ENCODE assay signal across 8 mouse cellular contexts in the genomic region with DNA sequence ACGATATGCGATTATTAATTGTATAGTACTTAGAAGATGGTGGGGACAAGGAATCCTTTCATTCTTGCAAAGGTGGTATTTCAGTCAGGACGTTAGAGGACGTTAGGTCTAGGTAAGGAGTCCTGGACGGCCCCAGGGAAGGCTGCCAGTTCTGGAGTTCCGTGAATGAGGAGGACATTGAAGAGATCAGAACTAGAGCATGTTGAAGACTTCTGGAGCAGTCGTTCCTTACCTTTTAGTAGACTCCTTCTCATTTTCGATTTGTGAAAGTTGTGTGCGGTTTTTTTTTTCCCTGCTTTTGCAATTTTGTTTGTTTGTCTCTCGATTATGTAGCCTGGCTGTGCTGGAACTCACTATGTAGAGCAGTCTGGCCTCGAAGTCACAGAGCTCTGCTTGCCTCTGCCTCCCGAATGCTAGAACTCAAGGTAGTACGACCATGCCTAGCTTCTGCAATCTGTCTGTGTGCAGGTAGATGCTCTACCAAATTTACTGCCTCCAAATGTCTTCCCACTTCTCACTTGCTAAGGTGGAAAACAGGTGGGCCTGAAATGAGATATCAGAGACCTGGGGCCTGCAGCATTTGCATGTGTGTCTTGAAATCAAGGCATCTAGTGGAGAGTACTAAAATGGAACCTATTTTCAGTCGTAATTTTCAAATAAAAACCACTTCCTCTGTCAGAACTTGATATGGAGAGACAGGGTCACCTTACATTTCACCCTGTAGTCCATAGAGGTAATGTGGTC. TPM values are rescaled to one million over a fixed set of nuclear protein-coding genes. Genes with fewer than 3 reads are reported as not detected.
DNase-seq lines count a peak whose midpoint lies in the region; ATAC-seq and TF ChIP-seq lines count a peak whose summit lies in the region.

No protein-coding gene starts in this region.

- no peak for ATAC-seq in kidney, embryonic 16.5 days (ENCODE audit: low FRiP score, low TSS enrichment)
- no peak for ATAC-seq in heart, postnatal 0 days (ENCODE audit: insufficient read depth, low read depth)
- no peak for ATAC-seq in lung, postnatal 0 days

- no peaks in the 10 kb centered on the region for H3K27me3 ChIP-seq in kidney, embryonic 16.5 days (ENCODE audit: insufficient read depth, low read length)
- no peaks in the 10 kb centered on the region for H3K27me3 ChIP-seq in heart, postnatal 0 days (ENCODE audit: control insufficient read depth, insufficient read depth, low read length)
- H3K27me3 ChIP-seq in lung, postnatal 0 days (replicated peaks; ENCODE audit: insufficient read depth, low read length): no peaks in the 10 kb centered on the region

- TF ChIP-seq CTCF in heart, postnatal 0 days (IDR thresholded peaks at IDR 0.05; ENCODE audit: low read depth): no peak
- no peak for TF ChIP-seq CTCF in lung, postnatal 0 days (IDR thresholded peaks at IDR 0.05)

- 35% methylated on average over 14 of the region's 14 CpGs for WGBS in kidney, embryonic 16.5 days
- WGBS in heart, postnatal 0 days: 30% methylated on average over 14 of the region's 14 CpGs
- 18% methylated on average over 14 of the region's 14 CpGs for WGBS in lung, postnatal 0 days

- H3K4me2 ChIP-seq in kidney, embryonic 16.5 days (replicated peaks; ENCODE audit: low read depth, low read length): peak overlapping the region; percentile 78
- H3K4me2 ChIP-seq in heart, postnatal 0 days (ENCODE audit: low read depth, low read length): peak overlapping the region; percentile 77
- peak overlapping the region; percentile 81 for H3K4me2 ChIP-seq in lung, postnatal 0 days (replicated peaks; ENCODE audit: low read depth, low read length)

- no peaks in the 10 kb centered on the region for H3K9me3 ChIP-seq in kidney, embryonic 16.5 days (ENCODE audit: low read length)
- no peaks in the 10 kb centered on the region for H3K9me3 ChIP-seq in heart, postnatal 0 days (replicated peaks; ENCODE audit: control insufficient read depth, low read length)
- no peaks in the 10 kb centered on the region for H3K9me3 ChIP-seq in lung, postnatal 0 days (ENCODE audit: low read length)

- peak overlapping the region; percentile 95 for H3K9ac ChIP-seq in kidney, embryonic 16.5 days (replicated peaks; ENCODE audit: low read length)
- peak overlapping the region; percentile 96 for H3K9ac ChIP-seq in heart, postnatal 0 days (replicated peaks; ENCODE audit: low read depth, low read length)
- H3K9ac ChIP-seq in lung, postnatal 0 days (replicated peaks; ENCODE audit: low read depth): peak overlapping the region; percentile 92

- peak overlapping the region; percentile 90 for H3K4me3 ChIP-seq in kidney, embryonic 16.5 days (ENCODE audit: low read length)
- peak overlapping the region; percentile 96 for H3K4me3 ChIP-seq in heart, postnatal 0 days (ENCODE audit: low read depth, low read length)
- H3K4me3 ChIP-seq in lung, postnatal 0 days (ENCODE audit: low read depth, low read length): peak overlapping the region; percentile 99

- H3K27ac ChIP-seq in kidney, embryonic 16.5 days (ENCODE audit: low read length): peak overlapping the region; percentile 91
- H3K27ac ChIP-seq in heart, postnatal 0 days (ENCODE audit: low read depth): no peak overlapping the region; the same call in 1 of the 2 replicates
- peak overlapping the region; percentile 95; the same call in 1 of the 2 replicates for H3K27ac ChIP-seq in lung, postnatal 0 days (ENCODE audit: low read length)

- peaks cover 40% of the 10 kb centered on the region for H3K4me1 ChIP-seq in kidney, embryonic 16.5 days (ENCODE audit: insufficient read depth, low read length)
- H3K4me1 ChIP-seq in heart, postnatal 0 days (ENCODE audit: control insufficient read depth, insufficient read depth): peaks cover 19% of the 10 kb centered on the region
- H3K4me1 ChIP-seq in lung, postnatal 0 days (ENCODE audit: insufficient read depth, low read depth, low read length): peaks cover 18% of the 10 kb centered on the region; the same call in 1 of the 2 replicates

- TF ChIP-seq EP300 in heart, postnatal 0 days (IDR thresholded peaks at IDR 0.05; ENCODE audit: low read depth): no peak
- TF ChIP-seq EP300 in lung, postnatal 0 days (IDR thresholded peaks at IDR 0.05): no peak

- no peak for DNase-seq in kidney, postnatal 10 days
- DNase-seq in T-cell, adult 2 months (ENCODE audit: low spot score): peak; percentile 26
- no peak for DNase-seq in heart, postnatal 0 days (ENCODE audit: low spot score)
- DNase-seq in lung, postnatal 0 days (ENCODE audit: low spot score): no peak
- DNase-seq in right cerebral cortex, postnatal 4 days: no peak
- DNase-seq in urinary bladder, adult 2 months (ENCODE audit: low spot score): no peak
- no peak for DNase-seq in spleen, postnatal 4 days (ENCODE audit: low spot score in 2 of 2)

- H3K36me3 ChIP-seq in kidney, embryonic 16.5 days (ENCODE audit: insufficient read depth, low read length): no peaks in the 10 kb centered on the region
- H3K36me3 ChIP-seq in heart, postnatal 0 days (replicated peaks; ENCODE audit: control insufficient read depth, insufficient read depth, low read length): no peaks in the 10 kb centered on the region
- no peaks in the 10 kb centered on the region for H3K36me3 ChIP-seq in lung, postnatal 0 days (ENCODE audit: insufficient read depth, low read length)

RNA-seq across cellular contexts. Expression of gene Mtmr12, which starts 1.2 kb away (rescaled TPM):
- 22.5 and 25.0 TPM in 2 replicates for polyA plus RNA-seq in kidney, embryonic 16.5 days (2015; fragmentation: Nextera tagmentation; extraction: Ambion mirVana)
- 9.8 and 19.2 TPM in 2 replicates for total RNA-seq in heart, postnatal 0 days (2014; rRNA removed; ENCODE audit: low replicate concordance)
- polyA plus RNA-seq in heart, postnatal 0 days (2015; fragmentation: Nextera tagmentation; extraction: Ambion mirVana): 4.9 and 5.4 TPM in 2 replicates
- 12.3 and 14.6 TPM in 2 replicates for polyA plus RNA-seq in lung, postnatal 0 days (2015; fragmentation: Nextera tagmentation; extraction: Ambion mirVana)
- 13.7 and 14.0 TPM in 2 replicates for polyA plus RNA-seq in urinary bladder, adult 2 months (2012; rRNA removed)
